Mouse (Mus musculus) T-helper 17 cell (primary cell): ENCODE data around the gene Cipc.

Experiments
- in situ Hi-C, 2 experiments: fragments of 300-600 bp; cut with MboI, MseI; formaldehyde crosslinking; loops; 1 replicate in 1 of 2; 2 replicates in 1 of 2; pipeline ENCODE4 v1.15.1; 2025; ENCODE audit warnings: high pct_unique_total_duplicates in 2 of 2

Cipc gene

GRCm38 (mm10) chr12:86988227-86988626 lies 41.4 kb downstream of the Cipc start:
- in situ Hi-C loops: no loop called here

DNA sequence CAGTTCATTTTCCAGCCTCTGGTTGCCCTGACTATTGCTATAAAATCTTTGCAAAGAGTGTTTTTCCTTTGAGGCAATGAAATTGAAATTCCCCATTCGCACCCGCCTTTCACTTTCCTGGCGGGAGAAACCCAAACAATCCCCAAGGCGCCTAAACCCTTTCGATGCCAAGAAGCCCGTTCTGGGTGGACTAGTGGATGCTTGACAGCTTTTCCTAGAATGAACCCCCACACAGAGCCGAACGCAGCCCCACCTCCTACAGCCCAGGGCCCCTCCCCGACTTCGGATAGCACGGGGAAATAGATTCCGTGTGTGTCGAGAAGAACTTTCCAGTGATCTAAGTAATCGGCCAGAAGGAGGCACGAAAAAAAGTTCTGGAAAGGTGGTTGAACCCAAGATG lies 42.5 kb downstream of the Cipc start:
- in situ Hi-C loops: no loop called here

GRCm38 (mm10) chr12:86989890-86990754 lies 43.3 kb downstream of the Cipc start, which contains the start of gene Zdhhc22:
TSS of gene Zdhhc22 (minus strand) at chr12:86990430.
- in situ Hi-C loops: no loop called here

- in situ Hi-C loops: no loop called here
Observed at GRCm38 (mm10) chr12:86990755-86991110, 43.9 kb downstream of the Cipc start.

- in situ Hi-C loops: no loop called here
Observed at GRCm38 (mm10) chr12:86994166-86994565, 47.3 kb downstream of the Cipc start.

GRCm38 (mm10) chr12:86994776-86995175 lies 47.9 kb downstream of the Cipc start:
- in situ Hi-C loops: no loop called here

DNA sequence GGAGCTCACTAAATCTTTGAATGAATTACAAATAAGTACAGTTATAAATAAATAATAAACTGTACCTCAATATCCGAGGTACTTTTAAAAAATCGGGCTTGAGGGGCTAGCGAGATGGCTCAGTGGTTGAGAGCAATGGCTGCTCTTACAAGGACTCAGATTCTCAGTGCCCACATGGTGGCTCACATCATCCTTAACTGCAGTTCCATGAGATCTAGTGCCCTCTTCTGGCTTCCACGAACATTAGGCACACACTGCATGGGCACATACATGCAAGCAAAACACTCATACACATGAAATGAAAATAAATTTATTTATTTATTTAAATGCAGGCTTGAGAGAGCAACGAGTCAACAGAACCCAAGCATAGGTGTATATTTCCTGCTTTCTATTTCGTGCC lies 49.1 kb downstream of the Cipc start:
- in situ Hi-C loops: no loop called here

DNA sequence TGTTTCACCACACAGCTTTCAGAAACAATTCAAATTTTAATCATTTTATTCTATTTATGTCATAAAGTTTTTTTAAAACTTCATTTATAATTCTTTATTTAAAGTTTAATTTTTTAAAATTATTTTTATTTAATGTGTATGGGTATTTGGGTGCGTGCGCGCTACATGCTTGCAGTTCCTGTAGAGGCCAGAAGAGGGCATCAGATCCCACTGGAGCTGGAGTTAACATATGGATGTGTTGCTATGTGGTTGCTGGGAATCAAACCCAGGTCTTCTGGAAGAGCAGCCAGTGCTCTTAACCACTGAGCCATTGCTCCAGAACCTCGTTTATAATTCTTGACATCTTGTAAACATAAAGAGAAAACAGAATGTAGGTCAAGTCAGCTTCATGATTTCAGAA lies 51.9 kb downstream of the Cipc start:
- in situ Hi-C loops: no loop called here

GRCm38 (mm10) chr12:86999283-86999820 lies 52.5 kb downstream of the Cipc start:
- in situ Hi-C loops: no loop called here

DNA sequence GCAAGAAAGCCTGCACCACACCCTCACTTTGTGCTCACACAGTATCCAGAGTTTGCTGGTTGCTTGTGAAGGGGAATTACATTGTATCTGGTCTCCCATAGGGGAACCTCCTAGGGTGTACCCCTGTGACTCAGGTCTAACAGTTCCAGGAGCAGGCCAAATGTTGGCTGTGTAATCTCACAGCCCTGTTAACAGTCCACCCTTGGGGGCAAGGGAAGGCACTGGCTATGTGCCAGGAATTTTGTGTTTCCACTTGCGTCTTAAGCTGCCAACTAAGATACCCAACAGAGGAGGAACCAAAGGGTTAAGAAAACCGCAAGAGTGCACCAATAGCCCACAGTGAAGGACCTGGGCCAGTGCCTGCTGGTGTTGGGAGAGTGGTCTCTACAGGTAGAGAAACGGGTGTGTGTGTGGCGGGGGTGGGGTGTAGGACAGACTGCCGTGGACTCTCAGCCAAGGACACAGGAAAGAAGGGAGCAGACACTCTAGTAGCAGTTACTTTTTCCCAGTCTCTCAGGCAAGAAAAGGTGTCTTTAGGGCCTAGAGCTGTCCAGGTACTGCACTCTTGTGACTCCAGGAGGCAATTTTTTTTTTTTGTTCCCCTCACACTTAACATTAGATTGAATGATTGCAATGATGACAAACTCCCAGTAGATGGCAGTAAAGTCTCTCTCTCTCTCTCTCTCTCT lies 53.5 kb downstream of the Cipc start:
- in situ Hi-C loops: no loop called here

DNA sequence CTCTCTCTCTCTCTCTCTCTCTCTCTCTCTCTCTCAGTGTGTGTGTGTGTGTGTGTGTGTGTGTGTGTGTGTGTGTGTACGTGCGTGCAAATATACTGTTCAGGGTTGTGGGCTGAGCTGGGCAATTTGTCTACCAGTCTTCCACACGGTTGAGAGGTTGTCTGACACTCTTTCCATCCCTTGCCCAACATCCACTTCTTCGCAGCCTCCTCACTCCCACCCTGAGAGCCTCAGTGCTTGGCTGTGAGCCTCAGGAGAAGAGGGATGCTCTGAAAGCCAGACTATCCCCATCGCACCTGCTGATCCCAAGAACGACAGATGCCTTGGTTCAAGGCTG lies 54.0 kb downstream of the Cipc start:
- in situ Hi-C loops: no loop called here

- in situ Hi-C loops: no loop called here
Observed at GRCm38 (mm10) chr12:87002209-87002608, 55.4 kb downstream of the Cipc start.

DNA sequence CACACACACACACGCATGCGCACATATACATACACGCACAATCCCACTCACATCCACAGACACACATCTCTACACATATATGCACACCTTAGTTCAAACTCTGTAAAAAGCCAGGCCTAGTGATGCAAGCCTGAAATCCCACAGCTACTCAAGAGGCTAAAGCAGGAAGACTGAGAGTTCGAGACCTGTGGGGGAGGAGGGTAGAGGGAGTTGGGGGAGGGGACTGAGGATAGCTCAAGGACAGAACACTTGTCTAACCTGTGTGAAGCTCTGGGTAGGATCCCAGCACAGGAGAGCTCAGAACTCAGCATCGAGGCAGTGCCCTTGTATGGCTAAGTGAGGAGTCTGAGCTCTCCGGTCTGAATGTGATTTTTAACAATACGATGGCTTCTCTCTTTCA lies 56.0 kb downstream of the Cipc start:
- in situ Hi-C loops: no loop called here

GRCm38 (mm10) chr12:87003606-87004005 lies 56.8 kb downstream of the Cipc start:
- in situ Hi-C loops: no loop called here

DNA sequence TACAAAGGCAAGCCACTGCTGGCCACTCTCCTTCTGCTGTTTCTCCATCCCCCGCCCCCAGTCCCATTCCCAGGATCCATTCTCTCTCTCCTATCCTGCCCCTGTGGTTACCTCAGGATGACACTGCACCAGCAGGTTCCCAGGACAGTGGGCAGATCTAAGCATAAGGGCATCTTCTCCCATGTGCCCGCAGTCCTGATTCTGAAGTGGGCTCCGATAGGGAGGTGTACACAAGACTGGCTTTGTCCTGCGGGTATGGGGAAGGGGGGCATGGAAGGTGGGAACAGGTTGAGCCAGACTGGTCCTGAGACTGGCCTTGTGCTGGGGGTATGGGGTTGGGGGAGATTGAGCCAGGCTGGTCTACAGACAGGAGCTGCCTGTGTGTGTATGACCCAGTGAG lies 57.8 kb downstream of the Cipc start:
- in situ Hi-C loops: no loop called here
